Mouse (Mus musculus) midbrain, embryonic 10.5 days (tissue): ENCODE data around the gene Cd86. TPM values are rescaled to one million over a fixed set of nuclear protein-coding genes. Genes with fewer than 3 reads are reported as not detected.

Source experiments
- DNase-seq: peaks from one replicate; pipeline ENCODE4 v3.0.0-alpha.2; 2017; ENCODE audit warnings: low spot score
- H3K27ac ChIP-seq: fragments of 300-500 bp; sonication (generic); replicated peaks from 2 replicates; pipeline ENCODE4 v1.5.1; 2016; ENCODE audit warnings: mild to moderate bottlenecking
- H3K27me3 ChIP-seq: fragments of 300-500 bp; sonication (generic); 2 replicates; pipeline ENCODE4 v1.6.1; 2016; ENCODE audit warnings: low read depth, mild to moderate bottlenecking; ENCODE audit not compliant: poor library complexity, severe bottlenecking
- H3K36me3 ChIP-seq: fragments of 300-500 bp; sonication (generic); 2 replicates; pipeline ENCODE4 v1.6.1; 2016; ENCODE audit warnings: mild to moderate bottlenecking, moderate library complexity
- H3K4me1 ChIP-seq: fragments of 300-500 bp; sonication (generic); 2 replicates; pipeline ENCODE4 v1.6.1; 2016
- H3K4me3 ChIP-seq: fragments of 300-500 bp; sonication (generic); 2 replicates; pipeline ENCODE4 v1.5.1; 2016; ENCODE audit warnings: mild to moderate bottlenecking, moderate library complexity
- H3K9me3 ChIP-seq: fragments of 300-500 bp; sonication (generic); replicated peaks from 2 replicates; pipeline ENCODE4 v1.6.1; 2016; ENCODE audit warnings: mild to moderate bottlenecking
- WGBS: fragments of 180-500 bp; shearing (Covaris S2); methylation state at CpG from one replicate; pipeline ENCODE4 v1.1.7; 2016; 5-methylcytosine and 5-hydroxymethylcytosine counted together
- polyA plus RNA-seq: library from polyadenylated mRNA; unstranded; fragments of >200 nt; fragmentation: Nextera tagmentation; extraction: Ambion mirVana; gene quantifications from 2 replicates; pipeline ENCODE4 v1.2.1, GENCODE M21; 2016

Cd86 gene
- polyA plus RNA-seq, 1 experiment from 2014 or later = 0.42 TPM

DNA sequence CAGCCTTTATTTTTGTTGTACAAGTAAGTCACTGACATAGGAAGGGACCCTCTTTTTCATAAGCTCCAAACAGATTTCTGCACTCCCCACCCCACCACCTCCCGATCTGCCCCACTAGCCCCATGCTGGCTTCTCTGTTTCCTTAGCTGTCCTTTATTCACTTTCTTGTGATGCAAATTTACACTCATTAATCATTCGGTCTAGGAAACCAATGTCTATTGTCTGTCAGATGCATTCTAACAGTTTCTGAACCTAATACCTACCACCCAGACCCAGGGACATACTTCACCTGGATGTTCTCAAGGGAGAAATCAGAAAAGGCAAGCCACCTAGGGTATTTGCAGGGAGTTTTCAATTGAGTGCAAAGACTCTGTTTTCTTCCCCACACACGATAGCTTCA lies 16.6 kb downstream of the Cd86 start:
- Histone ChIP-seq H3K27ac (no peak overlapping the region), H3K4me3 (no peak overlapping the region), H3K4me1 (peaks cover 7% of the 10 kb centered on the region), H3K27me3 (no peaks in the 10 kb centered on the region), H3K36me3 (no peaks in the 10 kb centered on the region), H3K9me3 (no peaks in the 10 kb centered on the region)
- no peak for DNase-seq
- 33% methylated on average over 3 of the region's 3 CpGs for WGBS

DNA sequence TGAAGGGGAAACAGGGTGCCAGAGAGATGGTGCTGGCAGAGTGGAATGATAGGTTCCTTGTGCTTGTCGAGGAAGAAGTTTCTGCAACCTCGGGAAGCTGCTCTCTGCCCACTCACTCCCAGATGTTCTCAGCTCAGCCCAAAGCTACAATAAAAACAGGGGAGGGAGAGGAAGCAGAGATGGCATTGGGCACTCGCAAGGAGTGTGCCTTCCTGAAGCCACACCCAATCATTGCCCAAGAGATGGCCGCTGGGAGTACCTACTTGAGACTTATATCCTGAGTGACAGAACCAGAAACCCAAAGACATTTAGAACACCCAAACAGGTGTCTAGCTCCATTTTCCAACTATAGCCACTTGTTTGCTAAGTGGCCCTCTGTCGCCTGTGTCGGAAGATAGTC lies 20.8 kb downstream of the Cd86 start:
- 87% methylated on average over 6 of the region's 6 CpGs for WGBS
- H3K27ac ChIP-seq = no peak overlapping the region
- no peaks in the 10 kb centered on the region for H3K36me3 ChIP-seq
- H3K27me3 ChIP-seq = no peaks in the 10 kb centered on the region
- H3K9me3 ChIP-seq = no peaks in the 10 kb centered on the region
- no peak for DNase-seq
- H3K4me1 ChIP-seq = peaks cover 7% of the 10 kb centered on the region
- H3K4me3 ChIP-seq = no peak overlapping the region

- Histone ChIP-seq H3K27me3 (no peaks in the 10 kb centered on the region), H3K4me3 (no peak overlapping the region), H3K27ac (no peak overlapping the region), H3K36me3 (no peaks in the 10 kb centered on the region), H3K4me1 (no peaks in the 10 kb centered on the region), H3K9me3 (no peaks in the 10 kb centered on the region)
- 82% methylated on average over 5 of the region's 5 CpGs for WGBS
- DNase-seq = no peak
Measured at GRCm38 (mm10) chr16:36642696-36643046, 23.2 kb downstream of the Cd86 start.

GRCm38 (mm10) chr16:36641830-36642695 lies 23.8 kb downstream of the Cd86 start:
- no peak for DNase-seq
- no peak overlapping the region for H3K4me3 ChIP-seq
- H3K27ac ChIP-seq = no peak overlapping the region
- WGBS = 88% methylated on average over 14 of the region's 14 CpGs
- no peaks in the 10 kb centered on the region for H3K36me3 ChIP-seq
- no peaks in the 10 kb centered on the region for H3K9me3 ChIP-seq
- no peaks in the 10 kb centered on the region for H3K27me3 ChIP-seq
- H3K4me1 ChIP-seq = no peaks in the 10 kb centered on the region

DNA sequence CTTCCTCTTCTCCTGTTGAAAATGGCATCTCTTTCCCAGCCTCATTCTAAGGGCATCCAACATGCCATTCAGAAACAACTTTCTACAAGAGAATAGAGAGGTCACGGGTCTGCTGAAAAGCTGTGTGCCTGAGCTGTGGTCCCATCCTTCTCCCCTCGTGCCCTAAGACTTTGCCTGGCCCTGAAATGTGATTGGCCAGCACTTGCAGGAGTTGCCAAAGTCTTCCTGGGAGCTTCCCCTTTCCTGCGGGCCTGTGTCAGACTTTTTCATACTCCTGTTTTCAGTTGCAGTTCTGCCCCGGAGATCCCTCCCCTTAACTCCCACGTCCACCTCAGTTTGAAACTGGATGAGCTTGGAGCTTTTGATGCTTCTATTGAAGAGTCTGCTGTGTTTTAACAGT lies 24.9 kb downstream of the Cd86 start:
- Histone ChIP-seq H3K36me3 (no peaks in the 10 kb centered on the region), H3K4me3 (no peak overlapping the region), H3K27ac (no peak overlapping the region), H3K27me3 (no peaks in the 10 kb centered on the region), H3K4me1 (no peaks in the 10 kb centered on the region), H3K9me3 (no peaks in the 10 kb centered on the region)
- DNase-seq = no peak
- 74% methylated on average over 5 of the region's 5 CpGs for WGBS

DNA sequence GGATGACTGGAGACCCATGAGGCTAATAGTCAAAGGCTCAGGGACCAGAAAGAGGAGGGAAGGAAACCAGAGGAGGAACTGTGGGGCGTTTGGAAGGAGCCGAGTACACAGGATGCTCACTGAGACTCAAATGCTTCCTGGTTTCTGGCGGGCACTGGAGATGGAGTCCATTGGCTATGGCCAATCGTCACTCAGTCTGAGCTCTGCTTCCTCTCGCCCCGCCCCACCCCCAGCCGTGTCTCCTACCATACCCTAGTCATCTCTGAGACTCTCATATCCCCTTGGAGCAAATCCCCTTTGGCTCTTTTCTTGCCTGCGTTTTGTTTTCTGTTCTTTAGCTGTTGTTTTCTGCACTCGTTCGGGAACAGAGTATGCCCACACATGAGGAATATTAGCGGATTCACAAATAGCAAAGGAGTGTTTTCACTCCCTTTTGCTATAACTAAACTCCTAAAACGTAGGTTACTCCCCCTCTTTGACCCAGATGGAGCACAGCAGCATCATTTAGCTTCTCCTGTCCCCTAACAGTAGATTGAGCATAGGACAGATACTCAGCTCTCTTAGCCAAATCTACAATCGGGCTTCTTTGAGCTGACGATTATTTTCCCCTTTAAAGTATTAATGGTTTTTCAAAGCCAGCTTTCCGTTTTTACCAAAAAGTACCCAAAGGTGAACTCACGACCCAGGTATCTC lies 25.9 kb downstream of the Cd86 start:
- H3K4me1 ChIP-seq = no peaks in the 10 kb centered on the region
- H3K9me3 ChIP-seq = no peaks in the 10 kb centered on the region
- H3K4me3 ChIP-seq = no peak overlapping the region
- WGBS = 88% methylated on average over 16 of the region's 16 CpGs
- no peak for DNase-seq
- no peak overlapping the region for H3K27ac ChIP-seq
- no peaks in the 10 kb centered on the region for H3K36me3 ChIP-seq
- no peaks in the 10 kb centered on the region for H3K27me3 ChIP-seq

DNA sequence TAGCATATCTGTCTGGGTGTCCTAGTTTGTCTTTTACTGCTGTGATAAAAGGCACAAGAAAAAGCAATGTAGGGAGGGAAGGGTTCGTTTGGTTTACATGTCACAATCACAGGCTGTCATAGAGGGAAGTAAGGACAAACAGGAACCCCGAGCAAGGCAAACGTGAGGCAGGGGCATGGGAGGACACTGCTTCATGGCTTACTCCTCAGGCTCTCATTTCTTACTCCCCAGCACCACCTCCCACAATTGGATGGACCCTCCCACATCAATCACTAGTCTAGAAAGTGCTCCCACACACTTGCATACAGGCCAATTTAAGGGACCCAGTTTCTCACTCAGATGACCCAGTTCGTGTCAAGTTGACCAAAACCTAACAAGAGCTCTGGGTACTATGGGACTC lies 29.1 kb downstream of the Cd86 start:
- H3K27me3 ChIP-seq = no peaks in the 10 kb centered on the region
- no peaks in the 10 kb centered on the region for H3K36me3 ChIP-seq
- no peaks in the 10 kb centered on the region for H3K4me1 ChIP-seq
- DNase-seq = no peak
- WGBS = 81% methylated on average over 4 of the region's 4 CpGs
- no peaks in the 10 kb centered on the region for H3K9me3 ChIP-seq
- no peak overlapping the region for H3K27ac ChIP-seq
- no peak overlapping the region for H3K4me3 ChIP-seq

DNA sequence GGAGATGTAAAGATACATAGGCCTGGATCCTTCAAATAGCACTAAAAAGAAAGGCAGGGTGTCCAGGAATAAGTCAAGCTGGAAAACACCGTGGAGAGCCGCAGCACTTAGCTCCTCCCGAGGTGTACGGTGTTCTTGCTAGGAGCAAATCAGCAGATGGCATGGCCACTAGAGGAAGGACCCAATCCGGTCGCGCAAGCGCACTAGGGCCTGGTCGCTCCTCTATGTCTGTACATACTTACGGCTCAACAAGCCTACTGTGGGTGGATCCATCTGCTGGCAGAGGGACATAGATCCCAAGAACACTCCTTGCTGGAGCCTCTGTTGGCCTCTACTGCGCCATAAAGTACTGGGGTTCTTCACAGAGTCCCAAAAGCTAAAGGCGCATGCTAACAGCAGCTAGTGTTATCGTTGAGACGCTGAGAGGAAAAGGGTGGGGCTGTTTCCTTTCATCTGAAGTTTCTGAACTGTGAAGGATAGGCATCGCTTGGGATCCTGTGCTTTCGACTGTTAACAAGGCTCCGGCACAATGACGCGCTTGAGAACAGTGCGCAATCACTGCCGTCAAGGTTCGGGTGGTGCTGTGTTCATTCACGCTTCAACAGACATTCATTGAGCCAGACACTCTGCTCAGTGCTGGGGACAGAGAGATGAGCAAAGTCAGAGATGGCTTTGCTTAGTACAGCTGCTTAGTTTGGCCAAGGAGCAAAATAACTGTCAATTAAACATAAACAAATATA lies 30.7 kb downstream of the Cd86 start:
- Histone ChIP-seq H3K36me3 (no peaks in the 10 kb centered on the region), H3K27me3 (no peaks in the 10 kb centered on the region), H3K27ac (no peak overlapping the region), H3K9me3 (no peaks in the 10 kb centered on the region), H3K4me1 (no peaks in the 10 kb centered on the region), H3K4me3 (no peak overlapping the region)
- 91% methylated on average over 23 of the region's 23 CpGs for WGBS
- no peak for DNase-seq

- Histone ChIP-seq H3K27me3 (no peaks in the 10 kb centered on the region), H3K9me3 (no peaks in the 10 kb centered on the region), H3K36me3 (no peaks in the 10 kb centered on the region), H3K4me1 (no peaks in the 10 kb centered on the region), H3K27ac (no peak overlapping the region), H3K4me3 (no peak overlapping the region)
- WGBS = 93% methylated on average over 2 of the region's 2 CpGs
- no peak for DNase-seq
Measured at GRCm38 (mm10) chr16:36634421-36634820, 31.5 kb downstream of the Cd86 start.

DNA sequence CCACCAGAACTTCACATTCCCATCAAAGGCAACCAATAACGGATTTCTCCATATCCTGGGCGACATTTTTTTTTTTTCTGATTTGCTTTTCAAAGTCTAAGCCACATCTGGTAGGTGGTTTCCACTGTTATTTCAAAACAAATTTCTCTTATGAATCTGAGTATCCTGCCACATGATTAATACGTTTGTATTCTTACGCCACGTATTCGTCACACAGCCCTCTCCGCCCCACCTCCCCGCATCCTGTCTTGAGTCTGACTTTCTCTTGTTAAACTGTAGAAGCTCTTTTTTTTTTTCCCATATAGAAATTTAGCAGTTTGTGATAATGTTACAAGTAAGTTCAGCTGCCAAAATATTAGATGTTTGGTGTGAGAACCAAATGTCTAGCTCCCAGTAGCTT lies 33.7 kb downstream of the Cd86 start:
- 95% methylated on average over 8 of the region's 8 CpGs for WGBS
- Histone ChIP-seq H3K4me3 (no peak overlapping the region), H3K27me3 (no peaks in the 10 kb centered on the region), H3K4me1 (no peaks in the 10 kb centered on the region), H3K36me3 (no peaks in the 10 kb centered on the region), H3K27ac (no peak overlapping the region), H3K9me3 (no peaks in the 10 kb centered on the region)
- DNase-seq = no peak

DNA sequence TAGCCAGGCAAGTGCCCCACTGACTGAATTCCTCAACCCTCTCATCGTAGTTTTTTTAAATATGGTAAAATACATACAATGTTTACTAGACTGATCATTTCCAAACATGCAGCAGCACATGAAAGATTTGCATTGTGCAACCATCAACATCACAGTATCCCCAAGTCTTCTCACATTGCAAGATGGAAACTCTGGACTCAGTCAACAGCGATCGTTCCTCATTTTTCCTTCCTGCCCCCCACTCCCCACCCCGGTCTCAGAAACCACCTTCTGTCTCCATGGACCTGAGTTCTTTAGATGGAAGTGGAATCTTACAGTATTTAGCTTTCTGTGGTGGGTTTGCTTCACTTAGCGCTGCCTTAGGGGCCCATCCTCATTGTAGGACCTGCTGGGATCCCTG lies 34.3 kb downstream of the Cd86 start:
- Histone ChIP-seq H3K27me3 (no peaks in the 10 kb centered on the region), H3K36me3 (no peaks in the 10 kb centered on the region), H3K4me1 (no peaks in the 10 kb centered on the region), H3K9me3 (no peaks in the 10 kb centered on the region), H3K27ac (no peak overlapping the region), H3K4me3 (no peak overlapping the region)
- 92% methylated on average over 5 of the region's 5 CpGs for WGBS
- no peak for DNase-seq

GRCm38 (mm10) chr16:36627740-36628139 lies 38.1 kb downstream of the Cd86 start:
- Histone ChIP-seq H3K4me1 (no peaks in the 10 kb centered on the region), H3K4me3 (no peak overlapping the region), H3K36me3 (no peaks in the 10 kb centered on the region), H3K27ac (no peak overlapping the region), H3K27me3 (no peaks in the 10 kb centered on the region), H3K9me3 (no peaks in the 10 kb centered on the region)
- no peak for DNase-seq
- WGBS = 100% methylated on average over 1 of the region's 1 CpGs
